Mouse (Mus musculus) embryonic facial prominence, embryonic 12.5 days (tissue): ENCODE results near the gene Wdr63. TPM values are rescaled to one million over a fixed set of nuclear protein-coding genes. Genes with fewer than 3 reads are reported as not detected.
"Not testable (repeated sequence)": the region's sequence is repeated elsewhere in the genome, so short reads cannot be mapped to it uniquely, and the experiment has no call there.

Experiments used
- ATAC-seq: fragments of 200-750 bp; cut with Nextera tagmentation; 2 replicates; pipeline ENCODE4 v1.8.0; 2017; ENCODE audit not compliant: insufficient number of reproducible peaks, insufficient read depth, low FRiP score, low TSS enrichment
- H3K27ac ChIP-seq: fragments of 300-500 bp; sonication (generic); 2 replicates; pipeline ENCODE4 v1.5.1; 2016; ENCODE audit warnings: mild to moderate bottlenecking
- H3K27me3 ChIP-seq: fragments of 300-500 bp; sonication (generic); 2 replicates; pipeline ENCODE4 v1.6.1; 2016; ENCODE audit warnings: mild to moderate bottlenecking, moderate library complexity
- H3K36me3 ChIP-seq: fragments of 300-500 bp; sonication (generic); 2 replicates; pipeline ENCODE4 v1.6.1; 2016; ENCODE audit warnings: mild to moderate bottlenecking
- H3K4me1 ChIP-seq: fragments of 300-500 bp; sonication (generic); 2 replicates; pipeline ENCODE4 v1.6.1; 2016
- H3K4me2 ChIP-seq: fragments of 300-500 bp; sonication (generic); replicated peaks from 2 replicates; pipeline ENCODE4 v1.6.1; 2016; ENCODE audit warnings: mild to moderate bottlenecking, moderate library complexity
- H3K4me3 ChIP-seq: fragments of 300-500 bp; sonication (generic); 2 replicates; pipeline ENCODE4 v1.5.1; 2016; ENCODE audit warnings: mild to moderate bottlenecking
- H3K9ac ChIP-seq: fragments of 300-500 bp; sonication (generic); 2 replicates; pipeline ENCODE4 v1.6.1; 2016; ENCODE audit warnings: mild to moderate bottlenecking, moderate library complexity
- H3K9me3 ChIP-seq: fragments of 300-500 bp; sonication (generic); 2 replicates; pipeline ENCODE4 v1.6.1; 2016; ENCODE audit warnings: mild to moderate bottlenecking, moderate library complexity
- WGBS: fragments of 180-500 bp; shearing (Covaris S2); methylation state at CpG from one replicate; pipeline ENCODE4 v1.1.7; 2016; 5-methylcytosine and 5-hydroxymethylcytosine counted together
- polyA plus RNA-seq: library from polyadenylated mRNA; unstranded; fragments of >200 nt; fragmentation: Nextera tagmentation; extraction: Ambion mirVana; gene quantifications from 2 replicates; pipeline ENCODE4 v1.2.1, GENCODE M21; 2016

The Wdr63 gene
- polyA plus RNA-seq, 1 experiment from 2014 or later = 0.17 TPM

DNA sequence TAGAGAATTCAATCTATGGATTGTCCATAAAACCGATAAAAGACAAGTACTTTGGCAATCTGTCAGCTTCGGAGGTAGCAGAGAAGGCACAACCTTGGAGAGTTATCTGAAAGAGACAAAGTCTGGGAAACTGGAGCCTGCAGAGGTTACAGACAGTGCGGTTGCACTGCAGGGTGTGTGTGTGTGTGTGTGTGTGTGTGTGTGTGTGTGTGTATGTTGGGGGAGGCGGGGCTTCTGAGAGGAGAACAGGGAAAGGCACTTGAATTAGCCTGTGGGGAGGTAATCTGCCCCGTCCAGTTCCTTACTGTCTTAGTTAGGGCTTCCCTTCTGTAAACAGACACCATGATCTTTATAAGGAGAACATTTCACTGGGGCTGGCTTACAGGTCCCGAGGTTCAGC, 100.1 kb downstream of the Wdr63 start:
- no peaks in the 10 kb centered on the region for H3K27me3 ChIP-seq
- H3K9ac ChIP-seq = no peak overlapping the region
- H3K4me2 ChIP-seq = no peak overlapping the region
- no peak for ATAC-seq
- H3K27ac ChIP-seq = no peak overlapping the region
- WGBS = 70% methylated on average over 5 of the region's 6 CpGs
- peaks cover 11% of the 10 kb centered on the region for H3K4me1 ChIP-seq
- no peaks in the 10 kb centered on the region for H3K9me3 ChIP-seq
- no peak overlapping the region for H3K4me3 ChIP-seq
- H3K36me3 ChIP-seq = peaks cover 20% of the 10 kb centered on the region

DNA sequence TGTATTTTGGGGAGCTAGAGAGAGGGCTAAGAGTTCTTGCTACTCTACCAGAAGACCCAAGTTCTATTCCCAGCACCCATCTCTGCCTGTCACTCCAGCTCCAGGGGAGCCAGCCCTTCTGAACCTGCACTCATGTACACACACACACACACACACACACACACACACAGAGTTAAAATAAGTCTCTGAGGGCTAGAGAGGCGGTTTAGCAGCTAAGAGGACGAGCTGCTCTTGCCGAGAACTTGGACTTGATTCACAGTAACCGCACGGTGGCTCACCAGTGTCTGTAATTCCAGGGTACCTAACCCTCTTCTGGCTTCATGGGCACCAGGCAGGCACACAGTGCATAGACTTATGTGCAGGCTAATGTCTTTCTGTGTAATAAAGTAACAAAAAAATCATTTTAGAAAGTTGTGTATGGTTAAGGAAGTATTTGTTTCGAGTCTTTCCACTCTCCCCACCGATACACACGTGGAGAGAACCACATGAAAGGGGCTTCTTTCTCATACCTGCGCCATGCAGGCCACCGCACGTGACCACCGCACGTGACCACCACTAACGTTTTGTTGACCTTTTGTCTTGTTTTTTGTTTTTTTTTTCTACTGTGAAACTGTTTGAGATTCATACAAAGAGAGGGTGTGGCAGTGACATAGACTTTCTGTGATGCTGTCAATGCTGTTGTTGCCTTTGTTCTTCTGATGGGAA, 103.4 kb downstream of the Wdr63 start:
- no peak for ATAC-seq
- no peak overlapping the region for H3K9ac ChIP-seq
- no peak overlapping the region for H3K4me3 ChIP-seq
- H3K27me3 ChIP-seq = no peaks in the 10 kb centered on the region
- no peak overlapping the region for H3K27ac ChIP-seq
- peaks cover 43% of the 10 kb centered on the region for H3K36me3 ChIP-seq
- no peaks in the 10 kb centered on the region for H3K4me1 ChIP-seq
- 93% methylated on average over 14 of the region's 14 CpGs for WGBS
- no peak overlapping the region for H3K4me2 ChIP-seq
- H3K9me3 ChIP-seq = no peaks in the 10 kb centered on the region

DNA sequence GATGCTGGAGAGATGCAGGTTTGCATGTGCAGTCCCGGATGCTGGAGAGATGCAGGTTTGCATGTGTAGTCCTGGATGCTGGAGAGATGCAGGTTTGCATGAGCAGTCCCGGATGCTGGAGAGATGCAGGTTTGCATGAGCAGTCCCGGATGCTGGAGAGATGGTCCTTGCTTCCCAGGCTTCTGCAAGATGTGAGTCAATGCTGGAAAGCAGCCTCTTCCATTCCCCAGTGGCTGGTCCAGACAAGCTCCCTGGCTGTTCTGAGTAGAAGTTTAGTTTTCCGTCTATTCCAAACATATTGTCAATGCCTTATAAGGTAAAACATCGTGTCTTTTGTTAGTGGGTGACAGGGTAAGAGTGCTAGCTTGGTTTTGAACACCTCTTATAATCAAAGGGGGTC, 111.4 kb downstream of the Wdr63 start:
- peaks cover 23% of the 10 kb centered on the region for H3K36me3 ChIP-seq
- H3K9ac ChIP-seq, H3K27ac ChIP-seq, H3K4me2 ChIP-seq, H3K4me3 ChIP-seq, H3K27me3 ChIP-seq, ATAC-seq, H3K9me3 ChIP-seq, H3K4me1 ChIP-seq: not testable (repeated sequence)
- 80% methylated on average over 5 of the region's 5 CpGs for WGBS

DNA sequence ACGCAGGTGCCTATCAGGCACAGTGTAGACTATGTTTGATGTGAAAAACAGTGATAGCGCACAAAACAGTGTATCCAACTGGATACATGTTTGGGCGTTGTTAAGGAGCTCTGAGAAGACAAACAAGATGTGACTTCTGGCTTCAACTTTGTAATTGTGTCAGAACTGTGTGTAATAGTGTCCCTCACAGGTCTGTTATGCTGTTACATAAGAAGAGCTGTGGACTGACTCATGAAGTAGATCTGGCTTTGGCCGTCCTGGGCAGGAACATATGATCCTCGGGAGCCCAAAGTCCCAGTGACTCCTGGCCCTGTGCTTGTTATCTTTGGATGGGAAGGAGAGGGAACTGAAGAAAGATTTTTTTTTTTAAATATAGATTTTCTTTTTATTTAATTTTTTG, 112.4 kb downstream of the Wdr63 start:
- no peak overlapping the region for H3K4me3 ChIP-seq
- peaks cover 4% of the 10 kb centered on the region; the same call in 1 of the 2 replicates for H3K4me1 ChIP-seq
- ATAC-seq = no peak
- H3K36me3 ChIP-seq = peaks cover 16% of the 10 kb centered on the region
- H3K27me3 ChIP-seq = no peaks in the 10 kb centered on the region
- no peaks in the 10 kb centered on the region for H3K9me3 ChIP-seq
- 81% methylated on average over 5 of the region's 5 CpGs for WGBS
- no peak overlapping the region for H3K9ac ChIP-seq
- H3K27ac ChIP-seq = no peak overlapping the region
- H3K4me2 ChIP-seq = no peak overlapping the region

DNA sequence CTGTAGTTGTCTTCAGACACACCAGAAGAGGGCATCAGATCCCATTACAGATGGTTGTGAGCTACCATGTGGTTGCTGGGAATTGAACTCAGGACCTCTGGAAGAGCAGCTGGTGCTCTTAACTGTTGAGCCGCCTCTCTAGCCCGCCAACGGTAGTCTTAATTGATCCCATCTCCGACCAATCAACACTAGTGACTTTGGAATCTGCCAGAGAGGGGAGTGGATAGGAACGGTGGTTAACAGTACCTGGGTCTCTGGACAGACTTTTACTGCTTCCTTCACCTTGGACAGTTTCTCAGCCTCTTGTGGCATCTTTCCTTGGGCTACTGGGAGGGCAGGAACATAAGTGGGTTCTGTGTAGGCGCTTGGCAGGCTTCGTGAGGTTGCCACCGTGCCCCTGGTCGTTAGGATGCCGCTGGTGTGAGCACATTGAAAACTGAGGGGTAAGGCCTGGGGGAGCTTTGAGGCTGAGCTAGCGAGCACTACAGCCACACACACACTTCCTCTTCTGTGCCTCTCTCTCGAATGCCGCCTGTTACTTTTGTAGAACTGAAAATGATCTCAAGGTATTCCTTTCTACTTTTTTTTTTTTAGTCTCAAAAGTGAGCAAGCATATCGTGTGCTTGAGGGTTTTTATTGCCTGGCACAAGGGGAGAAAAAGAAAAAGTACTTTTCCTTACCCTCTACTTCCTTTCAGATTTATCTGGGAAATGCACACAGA, 114.3 kb downstream of the Wdr63 start:
- ATAC-seq = no peak
- WGBS = 81% methylated on average over 14 of the region's 14 CpGs
- H3K4me1 ChIP-seq = peaks cover 13% of the 10 kb centered on the region

DNA sequence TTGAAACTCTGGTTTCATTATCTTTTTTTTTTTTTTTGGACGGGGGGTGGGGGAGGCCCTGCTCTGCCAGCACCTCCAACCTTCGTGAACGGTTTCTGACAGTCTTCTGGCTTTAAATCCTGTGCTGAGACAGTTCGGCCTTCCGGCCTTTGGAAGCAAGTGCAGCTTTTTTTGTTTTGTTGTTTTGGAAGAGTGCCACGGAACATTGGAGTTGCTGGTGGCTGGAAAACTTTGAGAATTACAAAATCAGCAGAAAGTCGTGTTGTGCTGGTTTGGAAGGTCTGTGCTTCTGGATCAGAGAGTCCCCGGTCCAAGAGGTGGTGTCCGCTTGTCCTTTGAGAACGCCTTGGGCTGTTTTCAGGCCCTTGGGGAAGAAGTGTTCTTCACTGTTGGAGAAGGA, 115.1 kb downstream of the Wdr63 start:
- Histone ChIP-seq H3K27ac (no peak overlapping the region), H3K27me3 (peaks cover 12% of the 10 kb centered on the region), H3K4me3 (no peak overlapping the region), H3K4me2 (no peak overlapping the region), H3K9ac (no peak overlapping the region), H3K36me3 (no peaks in the 10 kb centered on the region), H3K9me3 (no peaks in the 10 kb centered on the region), H3K4me1 (peaks cover 13% of the 10 kb centered on the region)
- 83% methylated on average over 10 of the region's 10 CpGs for WGBS
- ATAC-seq = no peak

More for the DNA sequence above, 114.3 kb downstream of the Wdr63 start:
- H3K9ac ChIP-seq = no peak overlapping the region
- H3K36me3 ChIP-seq = peaks cover 5% of the 10 kb centered on the region
- H3K27ac ChIP-seq = no peak overlapping the region
- no peak overlapping the region for H3K4me3 ChIP-seq
- no peaks in the 10 kb centered on the region for H3K9me3 ChIP-seq
- H3K4me2 ChIP-seq = no peak overlapping the region
- H3K27me3 ChIP-seq = 0 out of 2 replicates have a peak, but pooled peaks cover 4% of the 10 kb centered on the region

DNA sequence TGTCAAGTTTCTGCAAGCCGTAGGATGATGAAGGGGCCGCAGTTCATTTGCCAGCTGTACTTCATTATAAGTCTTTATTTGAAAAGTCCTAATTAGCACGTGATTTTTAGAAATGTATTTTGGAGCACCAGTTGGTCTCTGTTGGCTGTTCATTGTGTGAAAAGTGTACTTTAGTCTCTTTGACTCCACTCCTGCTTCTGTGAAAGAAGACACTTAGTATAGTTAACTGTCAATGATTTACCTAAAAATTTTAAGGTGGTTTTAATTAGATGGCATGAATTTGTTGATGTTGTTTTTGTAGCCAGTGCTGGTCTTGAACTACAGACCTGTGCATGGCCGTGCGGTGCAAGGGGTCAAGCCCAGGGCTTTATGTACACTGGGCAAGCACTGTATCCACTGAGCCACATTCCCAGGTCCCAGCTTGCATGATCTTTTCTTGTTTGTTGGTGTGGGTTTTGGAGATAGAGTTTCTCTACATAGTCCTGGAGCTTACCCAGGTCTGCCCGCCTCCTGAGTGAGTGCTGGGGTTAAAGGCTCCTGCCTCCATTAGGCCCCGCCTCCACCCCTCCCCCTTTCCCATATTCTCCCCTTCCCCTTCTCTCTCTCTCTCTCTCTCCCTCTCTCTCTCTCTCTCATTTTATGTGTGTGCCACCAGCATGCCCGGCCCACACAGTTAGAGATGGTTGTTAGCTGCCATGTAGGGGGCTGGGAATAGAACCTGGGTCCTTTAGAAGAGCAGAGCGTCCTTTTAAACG, 115.8 kb downstream of the Wdr63 start:
- Histone ChIP-seq H3K27ac (no peak overlapping the region), H3K27me3 (peaks cover 12% of the 10 kb centered on the region), H3K36me3 (no peaks in the 10 kb centered on the region), H3K9ac (no peak overlapping the region), H3K4me3 (no peak overlapping the region), H3K4me2 (no peak overlapping the region), H3K9me3 (no peaks in the 10 kb centered on the region), H3K4me1 (peaks cover 13% of the 10 kb centered on the region)
- WGBS = 72% methylated on average over 10 of the region's 10 CpGs
- ATAC-seq = no peak

DNA sequence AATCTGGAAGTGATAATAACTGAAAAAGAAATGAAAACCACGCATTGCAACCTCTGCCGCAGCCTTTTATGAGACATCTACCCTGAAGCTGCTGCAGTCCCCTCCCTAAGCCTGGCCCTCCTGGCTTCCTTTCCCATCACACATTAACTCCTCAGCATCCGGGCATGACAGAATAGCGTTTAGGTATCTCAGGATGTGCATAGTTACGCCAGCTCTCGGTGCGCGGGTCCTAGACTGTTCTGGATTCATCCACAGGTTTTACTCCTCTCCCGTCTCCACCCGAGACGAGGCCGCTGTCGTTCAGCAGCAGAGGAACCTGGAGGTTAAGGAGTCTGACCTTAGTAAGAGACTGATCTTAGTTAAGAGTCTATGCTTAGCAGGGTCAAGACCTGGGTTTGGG, 116.8 kb downstream of the Wdr63 start:
- WGBS = 55% methylated on average over 13 of the region's 13 CpGs
- Histone ChIP-seq H3K9ac (no peak overlapping the region), H3K4me1 (peaks cover 13% of the 10 kb centered on the region), H3K27ac (no peak overlapping the region), H3K36me3 (no peaks in the 10 kb centered on the region), H3K4me3 (no peak overlapping the region), H3K27me3 (peaks cover 17% of the 10 kb centered on the region), H3K9me3 (no peaks in the 10 kb centered on the region), H3K4me2 (peak overlapping the region; percentile 22; the same call in 1 of the 2 replicates)
- no peak for ATAC-seq

Other genes with a start within 250 kb of the Wdr63 start
- gene Bcl10, start 185.3 kb downstream of the Wdr63 start, polyA plus RNA-seq = 44.9 and 52.7 TPM in 2 replicates
- 50.4 and 54.2 TPM in 2 replicates for gene 2410004B18Rik, start 170.1 kb downstream of the Wdr63 start, polyA plus RNA-seq
- gene Syde2, start 120.3 kb downstream of the Wdr63 start, polyA plus RNA-seq = 2.9 and 3.0 TPM in 2 replicates
- gene Mcoln3, start 9.3 kb upstream of the Wdr63 start, polyA plus RNA-seq = 5.3 and 5.8 TPM in 2 replicates
- gene Mcoln2, start 41.7 kb upstream of the Wdr63 start, polyA plus RNA-seq = 0.27 and 0.88 TPM in 2 replicates
- gene Lpar3, start 112.8 kb upstream of the Wdr63 start, polyA plus RNA-seq = 1.4 and 1.6 TPM in 2 replicates